Mouse (Mus musculus) midbrain, embryonic 11.5 days (tissue): ENCODE data around the gene Arl5c. TPM values are rescaled to one million over a fixed set of nuclear protein-coding genes. Genes with fewer than 3 reads are reported as not detected.

Experiments used
- ATAC-seq: fragments of 200-750 bp; cut with Nextera tagmentation; 2 replicates; pipeline ENCODE4 v1.8.0; 2017; ENCODE audit warnings: moderate TSS enrichment, moderate library complexity; ENCODE audit not compliant: low FRiP score
- DNase-seq: peaks from one replicate; pipeline ENCODE4 v3.0.0; 2015; ENCODE audit warnings: low spot score; ENCODE audit errors: missing footprints
- H3K27ac ChIP-seq: fragments of 300-500 bp; sonication (generic); 2 replicates; pipeline ENCODE4 v1.5.1; 2014; ENCODE audit warnings: low read depth, low read length
- H3K27me3 ChIP-seq: fragments of 300-500 bp; sonication (generic); 2 replicates; pipeline ENCODE4 v1.6.1; 2014; ENCODE audit warnings: mild to moderate bottlenecking, low read length, moderate library complexity, mixed read lengths; ENCODE audit not compliant: control insufficient read depth, insufficient read depth
- H3K36me3 ChIP-seq: fragments of 300-500 bp; sonication (generic); 2 replicates; pipeline ENCODE4 v1.6.1; 2014; ENCODE audit warnings: mild to moderate bottlenecking, low read length, moderate library complexity, mixed read lengths; ENCODE audit not compliant: control insufficient read depth, insufficient read depth
- H3K4me1 ChIP-seq: fragments of 300-500 bp; sonication (generic); 2 replicates; pipeline ENCODE4 v1.6.1; 2014; ENCODE audit warnings: low read length; ENCODE audit not compliant: control insufficient read depth, insufficient read depth
- H3K4me2 ChIP-seq: fragments of 300-500 bp; sonication (generic); 2 replicates; pipeline ENCODE4 v1.6.1; 2014; ENCODE audit warnings: mild to moderate bottlenecking, moderate library complexity
- H3K4me3 ChIP-seq: fragments of 300-500 bp; sonication (generic); 2 replicates; pipeline ENCODE4 v1.5.1; 2014; ENCODE audit warnings: low read depth, low read length
- H3K9ac ChIP-seq: fragments of 300-500 bp; sonication (generic); 2 replicates; pipeline ENCODE4 v1.6.1; 2014; ENCODE audit warnings: low read length
- H3K9me3 ChIP-seq: fragments of 300-500 bp; sonication (generic); 2 replicates; pipeline ENCODE4 v1.6.1; 2016; ENCODE audit warnings: low read length; ENCODE audit not compliant: control insufficient read depth
- WGBS: fragments of 180-500 bp; shearing (Covaris S2); extraction: QIAGEN DNeasy Blood & Tissue Kit; methylation state at CpG from one replicate; pipeline ENCODE4 v1.1.7; 2014; 5-methylcytosine and 5-hydroxymethylcytosine counted together
- polyA plus RNA-seq: library from polyadenylated mRNA; unstranded; fragments of >200 nt; fragmentation: Nextera tagmentation; extraction: Ambion mirVana; gene quantifications from 2 replicates; pipeline ENCODE4 v1.2.1, GENCODE M21; 2014

Arl5c gene
- polyA plus RNA-seq, 1 experiment from 2014 or later, result 8.9 TPM

GRCm38 (mm10) chr11:98021565-98022252 lies 25.7 kb upstream of the Arl5c start:
- DNase-seq (peak; percentile 96), ATAC-seq (0 out of 2 replicates have a peak, but pooled peaks have one; percentile 3)
- no peaks in the 10 kb centered on the region for H3K36me3 ChIP-seq
- 5% methylated on average over 34 of the region's 34 CpGs for WGBS
- H3K4me1 ChIP-seq, result peaks cover 47% of the 10 kb centered on the region
- H3K4me3 ChIP-seq, result peak overlapping the region; percentile 77
- peak overlapping the region; percentile 87 for H3K9ac ChIP-seq
- H3K4me2 ChIP-seq, result peak overlapping the region; percentile 92
- H3K27ac ChIP-seq, result peak overlapping the region; percentile 91
- H3K9me3 ChIP-seq, result no peaks in the 10 kb centered on the region
- no peaks in the 10 kb centered on the region for H3K27me3 ChIP-seq

DNA sequence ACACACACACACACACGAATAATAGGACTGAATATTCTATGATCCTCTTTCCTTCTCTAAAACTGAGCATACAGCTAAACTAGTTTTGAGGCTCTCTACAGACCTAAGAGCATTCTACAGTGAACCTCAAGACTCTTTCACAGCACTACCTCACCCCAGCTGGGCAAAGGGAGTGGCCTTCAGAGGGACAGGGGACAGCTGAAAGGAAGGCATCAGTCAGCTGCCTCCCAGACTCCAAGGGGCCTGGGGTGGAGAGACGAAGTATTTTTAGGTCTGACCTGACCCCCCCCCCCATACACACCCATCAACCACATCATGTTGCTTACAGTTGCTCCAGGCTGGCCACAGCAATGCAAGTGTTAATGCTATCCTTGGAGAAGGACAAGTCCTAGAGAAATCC lies 25.1 kb upstream of the Arl5c start:
- Histone ChIP-seq H3K9me3 (no peaks in the 10 kb centered on the region), H3K4me2 (peak overlapping the region; percentile 92), H3K27ac (no peak overlapping the region), H3K36me3 (no peaks in the 10 kb centered on the region), H3K27me3 (no peaks in the 10 kb centered on the region), H3K9ac (peak overlapping the region; percentile 87; the same call in 1 of the 2 replicates), H3K4me3 (peak overlapping the region; percentile 77), H3K4me1 (peaks cover 46% of the 10 kb centered on the region)
- DNase-seq (no peak), ATAC-seq (no peak)
- WGBS, result 59% methylated on average over 2 of the region's 2 CpGs

GRCm38 (mm10) chr11:98020710-98021109 lies 24.7 kb upstream of the Arl5c start:
- Histone ChIP-seq H3K9ac (0 out of 2 replicates have a peak overlapping the region, but pooled peaks have one; percentile 33), H3K9me3 (no peaks in the 10 kb centered on the region), H3K4me3 (no peak overlapping the region), H3K27me3 (no peaks in the 10 kb centered on the region), H3K4me2 (peak overlapping the region; percentile 92), H3K36me3 (no peaks in the 10 kb centered on the region), H3K27ac (no peak overlapping the region), H3K4me1 (peaks cover 42% of the 10 kb centered on the region)
- DNase-seq (no peak), ATAC-seq (no peak)
- 83% methylated on average over 1 of the region's 1 CpGs for WGBS

- H3K9ac ChIP-seq, result peak overlapping the region; percentile 33; the same call in 1 of the 2 replicates
- no peaks in the 10 kb centered on the region for H3K9me3 ChIP-seq
- 40% methylated on average over 8 of the region's 8 CpGs for WGBS
- H3K27ac ChIP-seq, result peak overlapping the region; percentile 22; the same call in 1 of the 2 replicates
- no peak overlapping the region for H3K4me3 ChIP-seq
- no peaks in the 10 kb centered on the region for H3K36me3 ChIP-seq
- ATAC-seq (no peak), DNase-seq (no peak)
- H3K4me1 ChIP-seq, result peaks cover 41% of the 10 kb centered on the region
- H3K27me3 ChIP-seq, result no peaks in the 10 kb centered on the region
- H3K4me2 ChIP-seq, result peak overlapping the region; percentile 92
Observed at GRCm38 (mm10) chr11:98019883-98020610, 24.1 kb upstream of the Arl5c start.

DNA sequence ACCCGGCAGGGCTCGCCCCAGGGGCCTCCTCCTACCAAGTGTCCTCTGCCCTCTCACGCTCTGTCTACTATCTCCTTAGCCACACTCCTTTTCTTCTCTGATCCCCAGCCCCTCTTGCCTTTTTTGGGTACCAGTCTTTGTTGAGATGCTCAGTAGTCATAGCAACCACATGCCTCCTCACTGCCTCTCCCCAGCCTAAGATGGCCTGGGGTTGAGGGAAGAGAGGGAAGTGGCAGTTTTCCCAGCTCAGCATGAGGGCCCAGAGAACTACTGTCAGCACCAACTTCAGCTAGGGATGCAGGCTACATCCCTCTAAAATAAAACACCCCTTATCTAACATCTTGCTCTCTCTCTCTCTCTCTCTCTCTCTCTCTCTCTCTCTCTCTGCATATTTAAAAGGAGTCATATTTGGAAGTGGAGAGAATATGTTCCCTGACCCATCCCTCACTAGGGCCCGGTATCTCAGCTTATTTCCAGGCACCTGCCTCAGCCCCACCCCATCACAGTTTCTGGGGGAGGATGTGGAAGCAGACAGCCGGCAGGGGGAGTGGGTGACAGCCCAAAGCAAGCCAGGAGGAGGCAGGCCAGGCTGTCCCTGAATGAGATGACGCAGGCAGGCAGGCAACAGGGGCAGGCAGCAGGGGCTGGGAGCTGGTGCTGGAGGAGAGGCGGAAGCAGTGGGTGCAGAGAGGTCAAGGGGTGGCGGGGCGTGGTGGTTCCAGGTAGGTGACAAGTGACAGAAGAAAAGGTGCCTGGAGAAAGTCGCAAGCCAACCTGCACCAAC lies 23.1 kb upstream of the Arl5c start:
- 0 out of 2 replicates have a peak, but pooled peaks have one; percentile 17 for ATAC-seq
- DNase-seq, result no peak
- Histone ChIP-seq H3K27me3 (no peaks in the 10 kb centered on the region), H3K4me2 (0 out of 2 replicates have a peak overlapping the region, but pooled peaks have one; percentile 6), H3K9me3 (no peaks in the 10 kb centered on the region), H3K9ac (no peak overlapping the region; the same call in 1 of the 2 replicates), H3K4me3 (no peak overlapping the region), H3K4me1 (peaks cover 41% of the 10 kb centered on the region), H3K27ac (no peak overlapping the region; the same call in 1 of the 2 replicates), H3K36me3 (no peaks in the 10 kb centered on the region)
- 19% methylated on average over 10 of the region's 10 CpGs for WGBS

DNA sequence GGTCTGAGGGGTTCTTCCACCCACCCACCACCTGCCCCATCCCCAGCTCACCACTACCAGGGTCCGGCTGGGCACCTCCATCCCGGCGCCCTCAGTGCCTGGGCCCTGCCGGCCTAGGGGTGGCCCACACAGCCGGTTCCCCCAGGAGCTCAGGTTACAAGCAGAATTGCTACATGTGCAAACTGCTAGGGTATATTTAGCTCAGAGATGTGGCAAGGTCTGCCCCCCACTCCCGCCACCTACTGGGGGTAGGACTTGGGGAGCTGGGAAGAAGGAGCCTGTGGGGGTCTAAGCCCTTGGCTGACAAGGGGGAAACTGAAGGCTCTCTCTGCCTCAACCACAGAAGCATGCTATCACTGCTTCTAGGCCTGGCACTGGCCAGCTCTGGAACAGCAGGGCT lies 22.2 kb upstream of the Arl5c start:
- no peaks in the 10 kb centered on the region for H3K9me3 ChIP-seq

DNA sequence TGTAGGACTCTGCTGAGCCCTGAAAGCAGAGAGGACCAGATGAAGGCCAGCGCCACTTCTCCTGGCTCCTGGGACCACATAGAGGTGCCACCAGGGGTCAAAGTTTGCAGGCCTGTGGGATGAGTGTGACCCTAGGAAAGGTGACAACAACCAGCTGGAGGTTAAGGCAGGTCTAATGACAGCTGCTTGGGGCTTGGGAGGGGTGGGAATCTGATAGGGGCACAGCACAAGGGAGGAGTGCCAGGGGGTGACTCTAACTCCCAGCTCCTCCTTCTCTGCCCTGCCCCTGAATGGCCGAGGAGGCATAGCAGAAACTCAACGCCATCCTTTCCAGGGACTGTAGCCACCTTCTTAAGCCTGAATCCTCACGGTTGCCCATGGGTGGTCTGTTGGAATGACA lies 20.8 kb upstream of the Arl5c start:
- no peak overlapping the region for H3K9ac ChIP-seq
- DNase-seq (no peak), ATAC-seq (no peak)
- peaks cover 33% of the 10 kb centered on the region for H3K4me1 ChIP-seq
- no peaks in the 10 kb centered on the region for H3K36me3 ChIP-seq
- H3K27ac ChIP-seq, result no peak overlapping the region
- WGBS, result 68% methylated on average over 4 of the region's 4 CpGs
- H3K27me3 ChIP-seq, result no peaks in the 10 kb centered on the region
- H3K9me3 ChIP-seq, result no peaks in the 10 kb centered on the region
- H3K4me2 ChIP-seq, result no peak overlapping the region
- no peak overlapping the region for H3K4me3 ChIP-seq

More for the DNA sequence above, 22.2 kb upstream of the Arl5c start:
- Histone ChIP-seq H3K4me2 (no peak overlapping the region), H3K27me3 (no peaks in the 10 kb centered on the region), H3K4me3 (no peak overlapping the region), H3K9ac (no peak overlapping the region; the same call in 1 of the 2 replicates), H3K27ac (no peak overlapping the region; the same call in 1 of the 2 replicates), H3K4me1 (peaks cover 40% of the 10 kb centered on the region), H3K36me3 (no peaks in the 10 kb centered on the region)
- ATAC-seq, result no peak
- DNase-seq, result no peak
- 54% methylated on average over 6 of the region's 6 CpGs for WGBS

DNA sequence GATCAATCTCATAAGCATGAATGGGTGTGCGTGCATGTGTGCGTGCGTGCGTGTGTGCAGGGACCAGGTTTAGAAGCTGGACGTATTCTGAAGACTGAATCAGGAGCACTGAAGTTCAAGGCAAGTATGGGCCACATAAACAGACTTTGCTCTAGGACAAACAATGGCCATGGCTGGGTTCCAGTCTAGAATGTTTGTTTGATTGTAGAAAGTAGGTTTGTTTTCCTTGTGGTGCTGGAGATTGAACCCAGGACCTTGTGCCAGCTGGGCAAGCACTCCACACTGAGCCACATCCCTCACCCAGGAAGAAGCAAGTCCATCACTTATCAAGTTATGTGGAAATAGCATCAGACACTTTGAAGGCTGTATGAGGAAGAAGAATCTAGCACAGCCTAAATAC lies 20.2 kb upstream of the Arl5c start:
- Histone ChIP-seq H3K27ac (no peak overlapping the region), H3K27me3 (no peaks in the 10 kb centered on the region), H3K4me3 (no peak overlapping the region), H3K36me3 (no peaks in the 10 kb centered on the region), H3K9me3 (no peaks in the 10 kb centered on the region), H3K4me2 (no peak overlapping the region), H3K4me1 (peaks cover 26% of the 10 kb centered on the region), H3K9ac (no peak overlapping the region)
- DNase-seq (no peak), ATAC-seq (no peak)
- WGBS, result 94% methylated on average over 5 of the region's 5 CpGs
